Mouse (Mus musculus) retina, postnatal 1 day (tissue): ENCODE measurements around the gene Igsf6.
"Not testable (repeated sequence)": the region's sequence is repeated elsewhere in the genome, so short reads cannot be mapped to it uniquely, and the experiment has no call there.

ENCODE experiments used
- DNase-seq: peaks from one replicate; pipeline ENCODE4 v3.0.0-alpha.2; 2012

Igsf6 gene

DNA sequence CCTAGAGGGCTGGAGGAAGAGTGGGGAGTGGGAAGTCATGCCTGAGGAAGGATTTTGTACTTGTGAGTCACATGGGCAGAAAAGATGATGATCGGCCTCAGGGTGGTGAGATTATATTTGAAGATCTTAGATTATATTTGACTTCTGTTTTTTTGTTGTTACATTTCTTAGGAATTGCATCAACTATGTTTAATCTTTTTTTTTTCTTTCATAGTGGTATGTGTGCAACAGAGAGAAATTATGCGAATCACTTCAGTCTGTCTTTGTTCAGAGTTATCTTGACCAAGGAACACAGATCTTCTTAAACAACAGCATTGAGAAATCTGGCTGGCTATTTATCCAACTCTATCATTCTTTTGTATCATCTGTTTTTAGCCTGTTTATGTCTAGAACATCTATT lies 26.7 kb downstream of the Igsf6 start:
- DNase-seq, result no peak

DNA sequence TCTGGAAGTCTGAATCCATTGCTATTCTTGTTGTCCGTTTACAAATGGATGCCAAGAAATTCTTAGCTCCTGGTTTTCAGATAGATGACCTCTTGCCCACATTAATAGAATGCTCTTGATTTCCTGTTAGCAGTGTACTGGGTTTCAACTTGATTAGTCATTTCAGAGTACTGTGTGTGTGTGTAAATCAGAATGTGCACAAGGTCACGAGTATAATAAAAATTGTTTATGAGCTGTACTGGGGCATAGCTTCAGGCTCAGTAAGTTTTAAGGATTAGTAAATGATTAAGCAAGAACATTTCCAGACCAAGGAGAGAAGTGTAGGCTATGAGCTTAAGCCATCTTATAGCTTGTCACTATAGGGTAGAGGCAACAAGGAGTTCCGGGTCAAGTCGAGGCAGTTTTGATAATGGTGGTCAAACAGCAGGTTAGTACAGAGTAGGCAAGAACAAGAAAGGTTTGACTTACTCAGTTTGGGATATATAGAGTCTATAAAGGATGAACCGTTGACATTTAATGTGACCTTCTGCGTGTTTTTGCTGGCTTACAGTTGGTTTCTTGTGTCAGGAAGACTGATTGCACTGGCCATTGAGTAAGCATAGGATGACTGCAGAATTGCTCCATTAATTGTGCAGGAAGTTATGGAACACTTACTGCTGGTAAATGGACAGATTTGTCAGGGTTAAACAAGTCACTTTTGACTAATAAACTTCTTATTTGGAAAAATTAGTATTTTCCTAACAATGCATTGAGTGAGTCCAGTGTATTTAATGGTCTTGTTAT lies 28.5 kb downstream of the Igsf6 start:
- DNase-seq, result no peak

GRCm38 (mm10) chr7:121044251-121044650 lies 30.1 kb downstream of the Igsf6 start:
- DNase-seq, result no peak

DNA sequence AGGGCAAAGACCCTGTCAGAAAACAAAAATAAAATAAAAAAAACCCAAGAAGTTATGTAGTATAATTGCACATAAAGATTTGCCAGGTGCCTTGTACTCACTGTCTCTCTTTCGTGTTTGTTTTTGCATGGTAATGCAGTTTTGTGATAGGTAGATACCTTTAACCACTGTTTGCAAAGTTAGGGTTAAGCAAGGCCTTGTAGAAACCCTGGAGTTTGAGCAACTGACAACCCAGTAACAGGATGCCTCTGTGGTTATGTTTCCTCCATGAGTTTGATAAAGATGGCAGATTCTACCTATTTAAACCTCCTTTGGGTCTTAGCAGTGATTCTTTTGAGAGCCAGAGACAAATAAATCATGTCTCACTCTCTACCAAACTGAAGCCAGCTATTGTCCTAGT lies 30.9 kb downstream of the Igsf6 start:
- no peak for DNase-seq

DNA sequence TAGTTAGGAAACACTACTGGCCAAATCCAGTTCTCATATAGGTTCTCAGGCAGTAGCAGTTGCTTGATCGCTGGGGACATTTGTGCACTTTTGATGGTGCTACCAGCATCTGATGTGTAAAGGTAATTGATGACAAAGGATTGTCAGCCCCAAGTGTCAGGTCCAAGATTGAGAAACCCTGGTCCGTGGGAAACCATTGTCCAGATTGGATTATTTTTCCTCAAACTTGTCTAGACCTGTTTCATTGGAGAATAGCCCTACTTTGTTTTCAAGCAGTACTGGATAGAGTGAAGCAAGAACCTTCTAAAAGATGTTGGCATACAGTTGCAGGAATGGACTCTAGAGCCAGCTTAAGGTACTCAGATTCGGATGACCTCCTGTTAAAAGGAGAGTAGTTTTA lies 31.4 kb downstream of the Igsf6 start:
- no peak for DNase-seq

DNA sequence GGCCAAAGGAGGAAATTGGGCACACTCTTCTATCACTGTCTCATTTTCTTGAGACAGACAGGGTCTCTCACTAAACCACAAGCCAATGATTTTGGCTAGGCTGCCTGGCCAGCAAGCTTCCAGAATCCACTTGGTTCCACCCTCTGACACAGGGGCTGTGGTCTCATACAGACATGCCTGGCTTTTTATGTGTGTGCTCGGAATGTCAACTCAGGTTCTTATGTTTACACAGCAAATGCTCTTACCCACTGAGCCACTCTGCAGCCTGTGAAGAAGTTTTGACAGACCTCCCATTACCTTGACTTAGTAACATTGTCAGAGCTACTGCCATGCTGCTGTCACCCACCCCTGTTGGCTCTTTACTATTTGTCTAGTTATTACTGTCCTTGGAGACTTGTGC lies 32.4 kb downstream of the Igsf6 start:
- no peak for DNase-seq

GRCm38 (mm10) chr7:121040595-121040994 lies 33.8 kb downstream of the Igsf6 start:
- DNase-seq, result no peak

GRCm38 (mm10) chr7:121035161-121035721 lies 39.1 kb downstream of the Igsf6 start:
- DNase-seq, result peak; percentile 62

DNA sequence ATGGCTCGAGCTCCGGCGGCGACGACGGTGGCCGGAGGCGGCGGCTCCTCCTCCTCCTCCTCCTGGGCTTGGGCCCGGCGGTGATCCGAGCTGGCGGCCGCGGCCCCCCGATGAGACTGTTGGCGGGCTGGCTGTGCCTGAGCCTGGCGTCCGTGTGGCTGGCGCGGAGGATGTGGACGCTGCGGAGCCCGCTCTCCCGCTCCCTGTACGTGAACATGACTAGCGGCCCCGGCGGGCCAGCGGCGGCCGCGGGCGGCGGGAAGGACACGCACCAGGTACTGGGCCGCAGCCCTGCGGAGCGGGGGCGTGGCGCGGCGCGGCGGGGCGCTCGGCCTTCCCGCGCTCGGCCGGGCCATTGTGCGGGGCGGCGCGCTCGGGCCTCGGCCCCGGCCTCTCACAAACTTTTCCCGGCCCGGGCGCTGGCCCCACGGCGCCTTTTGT lies 39.7 kb downstream of the Igsf6 start:
- DNase-seq, result no peak

- DNase-seq, result peak; percentile 99
Measured at GRCm38 (mm10) chr7:121033856-121034652, 40.3 kb downstream of the Igsf6 start, which contains the start of gene Mettl9. TSS of gene Mettl9 (plus strand) at chr7:121034445.

DNA sequence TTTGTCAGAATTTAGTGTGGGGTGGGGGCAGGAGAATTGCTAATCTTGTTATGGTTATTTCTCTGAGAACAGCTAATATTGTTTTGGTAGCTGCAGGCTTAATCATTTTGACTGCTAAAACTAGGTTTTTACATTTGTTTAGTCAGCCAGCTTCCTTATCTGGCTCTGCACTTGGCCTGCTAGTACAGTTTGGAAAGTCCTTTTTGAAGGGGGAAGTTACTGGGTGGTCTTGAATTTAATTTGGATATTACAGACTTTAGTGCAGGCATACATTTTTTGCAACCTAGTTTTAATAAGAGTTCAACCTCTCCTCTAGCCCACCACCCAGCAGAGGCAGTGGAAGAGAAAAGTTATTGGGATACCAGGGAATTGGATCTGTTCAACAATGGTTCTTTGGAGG lies 44.4 kb downstream of the Igsf6 start:
- not testable (repeated sequence) for DNase-seq

DNA sequence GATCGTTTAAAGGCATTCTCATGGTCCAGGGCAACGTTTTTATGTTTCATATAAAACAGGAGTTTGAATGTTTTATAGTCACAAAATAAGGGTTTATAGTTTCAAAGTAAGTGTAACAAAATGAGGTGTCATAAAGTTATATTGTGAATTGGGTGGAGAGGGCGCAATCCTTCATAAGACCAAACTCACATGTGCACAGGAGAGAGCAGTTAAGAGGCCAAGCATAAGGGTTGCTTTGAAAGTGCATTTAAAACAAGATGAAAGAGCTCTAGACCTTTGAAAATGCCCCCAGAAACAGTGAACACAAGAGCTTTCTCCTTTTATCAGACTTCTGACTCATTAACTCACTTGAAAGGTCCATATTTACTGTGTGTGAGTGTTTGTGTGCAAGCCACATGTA lies 48.1 kb downstream of the Igsf6 start:
- DNase-seq, result no peak

- no peak for DNase-seq
Measured at GRCm38 (mm10) chr7:121025221-121026008, 49.0 kb downstream of the Igsf6 start.

DNA sequence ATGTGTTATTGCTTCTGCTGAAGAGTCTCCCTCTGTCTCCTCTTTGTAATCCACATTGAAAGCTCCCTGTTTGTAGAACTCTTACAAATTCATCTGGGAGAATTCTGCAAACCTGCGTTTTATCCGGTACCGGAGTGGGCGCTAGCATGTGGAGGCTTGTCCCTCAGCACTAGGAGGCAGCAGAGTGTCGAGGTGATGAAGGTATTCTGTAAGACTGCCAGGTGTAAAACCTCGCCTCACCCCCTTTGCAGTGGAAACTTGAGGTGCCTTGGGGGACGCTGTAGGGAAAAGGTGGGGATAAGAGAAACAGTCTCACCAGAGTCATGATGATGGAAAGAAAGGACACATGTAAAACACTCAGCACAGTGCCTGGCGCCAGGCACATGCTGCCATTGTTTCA lies 54.1 kb downstream of the Igsf6 start:
- no peak for DNase-seq

DNA sequence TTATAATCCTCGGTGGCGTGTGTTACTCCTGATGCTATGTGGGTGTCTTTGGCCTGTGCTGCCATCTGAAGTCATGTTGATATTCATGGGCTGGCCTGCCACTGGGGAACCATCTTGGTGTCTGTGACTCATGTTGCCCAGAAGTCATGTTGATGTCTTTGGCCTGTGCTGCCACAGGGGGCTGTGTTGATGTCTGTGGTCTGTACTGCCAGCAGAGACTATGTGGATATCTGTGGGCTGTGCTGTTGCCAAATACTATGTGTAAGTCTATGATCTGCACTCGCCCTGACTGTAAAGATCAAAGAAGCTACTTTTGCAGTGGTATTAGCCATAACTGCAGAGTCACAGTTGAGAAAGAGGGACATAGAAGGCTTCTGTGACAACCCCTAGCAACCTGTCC lies 55.6 kb downstream of the Igsf6 start:
- DNase-seq, result no peak

GRCm38 (mm10) chr7:121014486-121014885 lies 59.9 kb downstream of the Igsf6 start:
- DNase-seq, result no peak
